In the genomic region with DNA sequence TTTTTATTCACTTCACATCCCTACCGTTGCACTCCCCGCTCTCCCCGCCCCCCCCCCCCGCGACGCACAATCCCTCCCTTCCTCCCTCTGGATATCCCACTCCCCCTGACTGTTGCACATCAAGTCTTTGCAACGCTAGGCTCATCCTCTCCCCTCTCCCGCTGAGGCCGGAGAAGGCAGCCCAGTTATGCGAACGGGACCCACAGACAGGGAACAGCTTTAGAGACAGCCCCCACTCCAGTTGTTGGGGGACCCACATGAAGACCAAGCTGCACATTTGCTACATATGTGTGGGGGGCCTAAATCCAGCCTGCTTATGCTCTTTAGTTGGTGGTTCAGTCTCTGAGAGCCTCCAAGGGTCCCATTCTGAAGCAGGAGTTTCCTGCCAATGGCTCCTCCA, we compare ENCODE assay signal across 8 mouse cellular contexts. TPM values are rescaled to one million over a fixed set of nuclear protein-coding genes. Genes with fewer than 3 reads are reported as not detected.
DNase-seq lines count a peak whose midpoint lies in the region; ATAC-seq and TF ChIP-seq lines count a peak whose summit lies in the region.

A gene (minus strand): TSS at position 59 of the 400 bp plus-strand sequence.

- no peaks in the 10 kb centered on the region for H3K27me3 ChIP-seq in spleen, adult 2 months (ENCODE audit: control insufficient read depth, insufficient read depth, low read length)

- WGBS in spleen, adult 2 months, result 4% methylated on average over 8 of the region's 11 CpGs

- 0 out of 2 replicates have a peak, but pooled peaks cover 1% of the 10 kb centered on the region for H3K36me3 ChIP-seq in spleen, adult 2 months (ENCODE audit: control insufficient read depth, insufficient read depth, low read length)

- TF ChIP-seq CTCF in spleen, adult 2 months (IDR thresholded peaks at IDR 0.05; ENCODE audit: extremely low read depth, insufficient read depth, insufficient read length, insufficient replicate concordance), result no peak

- H3K4me1 ChIP-seq in spleen, adult 2 months (ENCODE audit: control insufficient read depth, insufficient read depth, insufficient read length), result peaks cover 4% of the 10 kb centered on the region; the same call in 1 of the 2 replicates

- ATAC-seq in granulocyte monocyte progenitor cell, adult 5-6 weeks (replicated peaks; ENCODE audit: poor library complexity, severe bottlenecking), result peak; percentile 21
- 0 out of 2 replicates have a peak, but pooled peaks have one; percentile 9 for ATAC-seq in megakaryocyte progenitor cell, adult 5-6 weeks (replicated peaks; ENCODE audit: poor library complexity)

- peak in 1 of 2 experiments; percentile 5 for DNase-seq in adrenal gland, adult 18-20 months (ENCODE audit: low spot score in 2 of 2)
- no peak for DNase-seq in adrenal gland, adult (ENCODE audit: inconsistent age in 2 of 2, low spot score in 1 of 2)
- DNase-seq in spleen, adult 2 months (ENCODE audit: low read depth in 1 of 2, low spot score in 2 of 2), result no peak
- no peak for DNase-seq in spleen, postnatal 4 days (ENCODE audit: low spot score in 2 of 2)
- DNase-seq in layer of hippocampus, postnatal 10 days (ENCODE audit: low spot score in 2 of 2), result peak; percentile 25 to 43
- DNase-seq in urinary bladder, postnatal 14 days (ENCODE audit: low spot score), result no peak

- peak within 1 kb of the TSS; percentile 51; the same call in 1 of the 2 replicates for H3K27ac ChIP-seq in spleen, adult 2 months (ENCODE audit: insufficient read depth, low read length)

- H3K4me3 ChIP-seq in spleen, adult 2 months (ENCODE audit: extremely low read depth, insufficient read depth, insufficient read length), result peak within 1 kb of the TSS; percentile 90

- no peak for TF ChIP-seq POLR2A in spleen, adult 2 months (IDR thresholded peaks at IDR 0.05; ENCODE audit: low read depth, low read length)

RNA-seq across cellular contexts. Expression of the gene that starts here (rescaled TPM):
- 10 to 100 TPM; 20.6 to 21.8 TPM for total RNA-seq in adrenal gland, adult 18-20 months (2021)
- 5.1 and 5.2 TPM in 2 replicates for polyA plus RNA-seq in spleen, adult 2 months (2012; rRNA removed)
- total RNA-seq in granulocyte monocyte progenitor cell, adult 5-6 weeks (2014; fragmentation: Nextera tagmentation), result 23.0 and 44.8 TPM in 2 replicates
- total RNA-seq in granulocyte monocyte progenitor cell, adult 5-6 weeks (2017), result 5.0 and 9.7 TPM in 2 replicates
- 10 to 100 TPM; 38.7 to 39.0 TPM for total RNA-seq in layer of hippocampus, postnatal 10 days (2021)
- 30.8 and 34.5 TPM in 2 replicates for total RNA-seq in megakaryocyte progenitor cell, adult 5-6 weeks (2015)
- total RNA-seq in megakaryocyte progenitor cell, adult 5-6 weeks (2017), result 4.0 and 7.4 TPM in 2 replicates

Comparison
In these comparisons a context has a peak if more than half of its experiments do, and no peak if none do; other contexts are left out.
1. DNase-seq: peak in layer of hippocampus, postnatal 10 days (2 of 2); none in adrenal gland, adult (0 of 2), spleen, adult 2 months (0 of 2), spleen, postnatal 4 days (0 of 2) and urinary bladder, postnatal 14 days (single experiment).